ENCODE assay signal across 8 mouse cellular contexts in genomic region chr2:102049866-102050550, GRCm38 (mm10).
DNase-seq lines count a peak whose midpoint lies in the region; ATAC-seq and TF ChIP-seq lines count a peak whose summit lies in the region.
"Had no signal": no experiment of that assay in that cellular context is flagged by ENCODE, and none has a peak within 500 bp of the region (broad histone marks: within the 10 kb centered on the region; RNA-seq: fewer than 3 reads in every experiment).

No protein-coding gene starts in this region.

- H3K27ac ChIP-seq in thymus, adult 2 months (ENCODE audit: control insufficient read depth, insufficient read depth, low read length): peak overlapping the region; percentile 49; the same call in 1 of the 2 replicates
- H3K27ac ChIP-seq in forebrain, embryonic 13.5 days: peak overlapping the region; percentile 49
- H3K27ac ChIP-seq in midbrain, embryonic 14.5 days (replicated peaks; ENCODE audit: low read depth, low read length): no peak overlapping the region; the same call in 1 of the 2 replicates
- H3K27ac ChIP-seq in heart, embryonic 12.5 days (ENCODE audit: poor library complexity, severe bottlenecking): no peak overlapping the region
- H3K27ac ChIP-seq: macrophage had no signal

- peaks cover 52% of the 10 kb centered on the region for H3K4me1 ChIP-seq in thymus, adult 2 months (replicated peaks; ENCODE audit: control insufficient read depth, insufficient read depth, low read length)
- peaks cover 42% of the 10 kb centered on the region for H3K4me1 ChIP-seq in forebrain, embryonic 13.5 days
- peaks cover 22% of the 10 kb centered on the region for H3K4me1 ChIP-seq in midbrain, embryonic 14.5 days (ENCODE audit: control insufficient read depth, insufficient read depth, low read length)
- H3K4me1 ChIP-seq in heart, embryonic 12.5 days (replicated peaks): peaks cover 13% of the 10 kb centered on the region

- peak overlapping the region; percentile 27; the same call in 1 of the 2 replicates for H3K9ac ChIP-seq in forebrain, embryonic 13.5 days
- no peak overlapping the region for H3K9ac ChIP-seq in midbrain, embryonic 14.5 days (replicated peaks; ENCODE audit: low read length)
- no peak overlapping the region for H3K9ac ChIP-seq in heart, embryonic 12.5 days

- 34% methylated on average over 10 of the region's 10 CpGs for WGBS in thymus, adult 2 months
- WGBS in forebrain, embryonic 13.5 days: 40% methylated on average over 10 of the region's 10 CpGs
- 44% methylated on average over 10 of the region's 10 CpGs for WGBS in midbrain, embryonic 14.5 days
- WGBS in heart, embryonic 12.5 days: 57% methylated on average over 10 of the region's 10 CpGs

- H3K27me3 ChIP-seq in thymus, adult 2 months (ENCODE audit: control insufficient read depth, insufficient read depth, low read length): no peaks in the 10 kb centered on the region
- no peaks in the 10 kb centered on the region for H3K27me3 ChIP-seq in forebrain, embryonic 13.5 days
- H3K27me3 ChIP-seq in midbrain, embryonic 14.5 days (ENCODE audit: control insufficient read depth, insufficient read depth, low read length): no peaks in the 10 kb centered on the region
- H3K27me3 ChIP-seq in heart, embryonic 12.5 days (replicated peaks): no peaks in the 10 kb centered on the region

- no peak overlapping the region; the same call in 1 of the 2 replicates for H3K4me3 ChIP-seq in thymus, adult 2 months (ENCODE audit: control insufficient read depth, insufficient read depth, low read length)
- H3K4me3 ChIP-seq in forebrain, embryonic 13.5 days: no peak overlapping the region
- H3K4me3 ChIP-seq in midbrain, embryonic 14.5 days (replicated peaks; ENCODE audit: low read depth, low read length): no peak overlapping the region
- no peak overlapping the region for H3K4me3 ChIP-seq in heart, embryonic 12.5 days

- H3K4me2 ChIP-seq in forebrain, embryonic 13.5 days: peak overlapping the region; percentile 27; the same call in 1 of the 2 replicates
- H3K4me2 ChIP-seq in midbrain, embryonic 14.5 days (ENCODE audit: low read length): no peak overlapping the region
- H3K4me2 ChIP-seq in heart, embryonic 12.5 days: no peak overlapping the region

- no peak for TF ChIP-seq CTCF in thymus, adult 2 months (IDR thresholded peaks at IDR 0.05; ENCODE audit: borderline replicate concordance, control insufficient read depth, extremely low read depth, insufficient read depth, low read length, poor library complexity)

- DNase-seq in thymus, adult 2 months: no peak
- DNase-seq in thymus, postnatal 10 days (ENCODE audit: low spot score in 2 of 2): no peak
- DNase-seq in midbrain, embryonic 14.5 days: peak; percentile 61
- no peak for DNase-seq in urinary bladder, postnatal 25 days (ENCODE audit: low spot score)
- no peak for DNase-seq in layer of hippocampus, postnatal 10 days (ENCODE audit: low spot score in 2 of 2)

- H3K9me3 ChIP-seq in forebrain, embryonic 13.5 days (replicated peaks): no peaks in the 10 kb centered on the region
- no peaks in the 10 kb centered on the region for H3K9me3 ChIP-seq in midbrain, embryonic 14.5 days (ENCODE audit: control insufficient read depth, low read length)
- H3K9me3 ChIP-seq in heart, embryonic 12.5 days (replicated peaks): no peaks in the 10 kb centered on the region

- no peaks in the 10 kb centered on the region for H3K36me3 ChIP-seq in thymus, adult 2 months (ENCODE audit: control insufficient read depth, insufficient read depth, low read length)
- H3K36me3 ChIP-seq in forebrain, embryonic 13.5 days (ENCODE audit: poor library complexity, severe bottlenecking): 0 out of 2 replicates have a peak, but pooled peaks cover 11% of the 10 kb centered on the region
- no peaks in the 10 kb centered on the region for H3K36me3 ChIP-seq in midbrain, embryonic 14.5 days (ENCODE audit: control insufficient read depth, insufficient read depth, low read length)
- no peaks in the 10 kb centered on the region for H3K36me3 ChIP-seq in heart, embryonic 12.5 days

- ATAC-seq in forebrain, embryonic 13.5 days: peak; percentile 48
- ATAC-seq in midbrain, embryonic 14.5 days (ENCODE audit: low FRiP score, low TSS enrichment): 0 out of 2 replicates have a peak, but pooled peaks have one; percentile 26
- ATAC-seq in heart, embryonic 12.5 days (ENCODE audit: insufficient number of reproducible peaks, low FRiP score): no peak

- no peak for TF ChIP-seq POLR2A in thymus, adult 2 months (IDR thresholded peaks at IDR 0.05; ENCODE audit: control insufficient read depth, extremely low read depth, insufficient read depth, low read length, poor library complexity)

Comparison
In these comparisons a context has a peak if more than half of its experiments do, and no peak if none do; other contexts are left out.
1. H3K27ac ChIP-seq: peak in thymus, adult 2 months (single experiment) and forebrain, embryonic 13.5 days (single experiment); none in midbrain, embryonic 14.5 days (single experiment) and heart, embryonic 12.5 days (single experiment).